21 mouse cellular contexts compared by ENCODE assay signal in the genomic region with DNA sequence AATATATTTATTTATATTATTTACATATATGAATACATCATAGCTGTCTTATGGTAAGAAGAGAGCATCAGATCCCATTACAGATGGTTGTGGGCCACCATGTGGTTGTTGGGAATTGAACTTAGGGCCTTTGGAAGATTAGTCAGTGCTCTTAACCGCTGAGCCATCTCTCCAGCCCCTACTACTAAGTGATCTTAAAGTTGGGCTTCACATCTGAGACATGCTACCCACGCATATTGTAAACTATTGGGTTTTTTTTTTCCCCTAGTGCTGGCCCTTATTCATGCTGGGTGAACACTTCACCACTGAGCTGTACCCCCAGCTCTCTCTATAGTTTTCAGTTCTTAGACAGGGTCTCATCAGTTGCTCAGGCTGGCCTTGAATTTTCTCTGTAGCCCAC. TPM values are rescaled to one million over a fixed set of nuclear protein-coding genes. Genes with fewer than 3 reads are reported as not detected.
DNase-seq lines count a peak whose midpoint lies in the region; ATAC-seq lines count a peak whose summit lies in the region.
"Had no signal": no experiment of that assay in that cellular context is flagged by ENCODE, and none has a peak within 500 bp of the region (broad histone marks: within the 10 kb centered on the region; RNA-seq: fewer than 3 reads in every experiment).

No protein-coding gene starts in this region.

- H3K9me3 ChIP-seq in embryonic facial prominence, embryonic 14.5 days (ENCODE audit: control insufficient read depth, low read length), result no peaks in the 10 kb centered on the region
- no peaks in the 10 kb centered on the region for H3K9me3 ChIP-seq in embryonic facial prominence, embryonic 10.5 days
- no peaks in the 10 kb centered on the region for H3K9me3 ChIP-seq in midbrain, embryonic 11.5 days (ENCODE audit: control insufficient read depth, low read length)
- H3K9me3 ChIP-seq in midbrain, embryonic 13.5 days, result no peaks in the 10 kb centered on the region
- H3K9me3 ChIP-seq: embryonic facial prominence, embryonic 13.5 days; forebrain, embryonic 13.5 days; forebrain, embryonic 15.5 days had no signal

- no peak overlapping the region for H3K4me2 ChIP-seq in embryonic facial prominence, embryonic 14.5 days (ENCODE audit: low read depth, low read length)
- no peak overlapping the region for H3K4me2 ChIP-seq in midbrain, embryonic 11.5 days
- H3K4me2 ChIP-seq in midbrain, embryonic 13.5 days (replicated peaks), result no peak overlapping the region
- H3K4me2 ChIP-seq: embryonic facial prominence, embryonic 13.5 days; forebrain, embryonic 13.5 days; forebrain, embryonic 15.5 days had no signal

- H3K4me1 ChIP-seq in embryonic facial prominence, embryonic 14.5 days (ENCODE audit: control insufficient read depth, insufficient read depth, low read length), result 0 out of 2 replicates have a peak, but pooled peaks cover 10% of the 10 kb centered on the region
- H3K4me1 ChIP-seq in embryonic facial prominence, embryonic 10.5 days, result peaks cover 33% of the 10 kb centered on the region
- H3K4me1 ChIP-seq in midbrain, embryonic 11.5 days (ENCODE audit: control insufficient read depth, insufficient read depth, low read length), result peaks cover 4% of the 10 kb centered on the region
- peaks cover 23% of the 10 kb centered on the region for H3K4me1 ChIP-seq in midbrain, embryonic 13.5 days (replicated peaks)

- H3K27ac ChIP-seq in embryonic facial prominence, embryonic 14.5 days (replicated peaks; ENCODE audit: low read depth, low read length), result no peak overlapping the region
- no peak overlapping the region for H3K27ac ChIP-seq in embryonic facial prominence, embryonic 10.5 days (replicated peaks)
- H3K27ac ChIP-seq in midbrain, embryonic 11.5 days (ENCODE audit: low read depth, low read length), result no peak overlapping the region
- H3K27ac ChIP-seq in midbrain, embryonic 13.5 days, result no peak overlapping the region
- H3K27ac ChIP-seq: embryonic facial prominence, embryonic 13.5 days; forebrain, embryonic 13.5 days; forebrain, embryonic 15.5 days had no signal

- ATAC-seq in embryonic facial prominence, embryonic 14.5 days (ENCODE audit: low read depth), result no peak
- ATAC-seq in midbrain, embryonic 11.5 days (ENCODE audit: low FRiP score), result no peak
- no peak for ATAC-seq in midbrain, embryonic 13.5 days
- ATAC-seq: activated CD4-positive, CD25-positive, alpha-beta regulatory T cell, adult 4 months; CD4-positive, CD25-positive, alpha-beta regulatory T cell, adult 4 months; forebrain, embryonic 13.5 days; forebrain, embryonic 15.5 days; forebrain, postnatal 0 days; Patski had no signal

- no peaks in the 10 kb centered on the region for H3K27me3 ChIP-seq in embryonic facial prominence, embryonic 14.5 days (replicated peaks; ENCODE audit: control insufficient read depth, insufficient read depth, low read length)
- 0 out of 2 replicates have a peak, but pooled peaks cover 5% of the 10 kb centered on the region for H3K27me3 ChIP-seq in embryonic facial prominence, embryonic 10.5 days (replicated peaks; ENCODE audit: low read depth, poor library complexity, severe bottlenecking)
- no peaks in the 10 kb centered on the region for H3K27me3 ChIP-seq in midbrain, embryonic 11.5 days (ENCODE audit: control insufficient read depth, insufficient read depth, low read length)
- H3K27me3 ChIP-seq in midbrain, embryonic 13.5 days, result no peaks in the 10 kb centered on the region
- H3K27me3 ChIP-seq: embryonic facial prominence, embryonic 13.5 days; forebrain, embryonic 13.5 days; forebrain, embryonic 15.5 days; Patski had no signal

- 0 out of 2 replicates have a peak overlapping the region, but pooled peaks have one; percentile 14 for H3K9ac ChIP-seq in embryonic facial prominence, embryonic 14.5 days (ENCODE audit: low read depth, low read length)
- H3K9ac ChIP-seq in midbrain, embryonic 11.5 days (ENCODE audit: low read length), result no peak overlapping the region
- H3K9ac ChIP-seq in midbrain, embryonic 13.5 days (replicated peaks), result no peak overlapping the region
- H3K9ac ChIP-seq: embryonic facial prominence, embryonic 13.5 days; forebrain, embryonic 13.5 days; forebrain, embryonic 15.5 days; forebrain, postnatal 0 days had no signal

- 86% methylated on average over 2 of the region's 2 CpGs for WGBS in embryonic facial prominence, embryonic 14.5 days
- WGBS in embryonic facial prominence, embryonic 10.5 days, result 81% methylated on average over 2 of the region's 2 CpGs
- WGBS in midbrain, embryonic 11.5 days, result 84% methylated on average over 2 of the region's 2 CpGs
- 85% methylated on average over 2 of the region's 2 CpGs for WGBS in midbrain, embryonic 13.5 days

- no peaks in the 10 kb centered on the region for H3K36me3 ChIP-seq in embryonic facial prominence, embryonic 14.5 days (ENCODE audit: control insufficient read depth, insufficient read depth, low read length)
- peaks cover 1% of the 10 kb centered on the region; the same call in 1 of the 2 replicates for H3K36me3 ChIP-seq in embryonic facial prominence, embryonic 10.5 days (replicated peaks)
- no peaks in the 10 kb centered on the region for H3K36me3 ChIP-seq in midbrain, embryonic 11.5 days (ENCODE audit: control insufficient read depth, insufficient read depth, low read length)
- H3K36me3 ChIP-seq in midbrain, embryonic 13.5 days, result no peaks in the 10 kb centered on the region
- H3K36me3 ChIP-seq: embryonic facial prominence, embryonic 13.5 days; forebrain, embryonic 15.5 days had no signal

- DNase-seq in embryonic facial prominence, embryonic 14.5 days (ENCODE audit: low spot score), result no peak
- DNase-seq in embryonic facial prominence, embryonic 10.5 days (ENCODE audit: low spot score), result no peak
- DNase-seq in midbrain, embryonic 11.5 days (ENCODE audit: low spot score, missing footprints), result peak; percentile 14
- DNase-seq in layer of hippocampus, adult 11-12 months (ENCODE audit: low spot score), result no peak
- DNase-seq: adrenal gland, adult 8-10 months; adrenal gland, postnatal 14 days; adrenal gland, postnatal 36 days; B cell, adult 2 months; cerebellum, adult 11-12 months; cerebellum, adult 2 months; cerebellum, adult 9-10 months; cerebellum, postnatal 10 days; cerebellum, postnatal 25 days; forebrain, postnatal 0 days had no signal

- H3K4me3 ChIP-seq in embryonic facial prominence, embryonic 14.5 days (ENCODE audit: low read depth, low read length), result no peak overlapping the region
- no peak overlapping the region for H3K4me3 ChIP-seq in embryonic facial prominence, embryonic 10.5 days
- no peak overlapping the region for H3K4me3 ChIP-seq in midbrain, embryonic 11.5 days (ENCODE audit: low read depth, low read length)
- H3K4me3 ChIP-seq in midbrain, embryonic 13.5 days (replicated peaks), result no peak overlapping the region
- H3K4me3 ChIP-seq: embryonic facial prominence, embryonic 13.5 days; forebrain, embryonic 13.5 days; forebrain, embryonic 15.5 days had no signal

RNA-seq across cellular contexts. Expression of gene Stx2, which starts 2.6 kb away (rescaled TPM):
- polyA plus RNA-seq in embryonic facial prominence, embryonic 14.5 days (2014; fragmentation: Nextera tagmentation; extraction: Ambion mirVana), result 34.5 and 38.8 TPM in 2 replicates
- 22.2 and 24.9 TPM in 2 replicates for polyA plus RNA-seq in embryonic facial prominence, embryonic 10.5 days (2016; fragmentation: Nextera tagmentation; extraction: Ambion mirVana)
- 26.0 and 27.6 TPM in 2 replicates for polyA plus RNA-seq in midbrain, embryonic 11.5 days (2014; fragmentation: Nextera tagmentation; extraction: Ambion mirVana)
- polyA plus RNA-seq in midbrain, embryonic 13.5 days (2015; fragmentation: Nextera tagmentation; extraction: Ambion mirVana), result 15.5 and 17.0 TPM in 2 replicates

RNA-seq across cellular contexts. Expression of gene Ran, which starts 8.9 kb away (rescaled TPM):
- 442 and 465 TPM in 2 replicates for polyA plus RNA-seq in embryonic facial prominence, embryonic 14.5 days (2014; fragmentation: Nextera tagmentation; extraction: Ambion mirVana)
- 958 and 1,014 TPM in 2 replicates for polyA plus RNA-seq in embryonic facial prominence, embryonic 10.5 days (2016; fragmentation: Nextera tagmentation; extraction: Ambion mirVana)
- 948 and 951 TPM in 2 replicates for polyA plus RNA-seq in midbrain, embryonic 11.5 days (2014; fragmentation: Nextera tagmentation; extraction: Ambion mirVana)
- polyA plus RNA-seq in midbrain, embryonic 13.5 days (2015; fragmentation: Nextera tagmentation; extraction: Ambion mirVana), result 529 and 559 TPM in 2 replicates

RNA-seq across cellular contexts. Expression of gene Rimbp2, which starts 57.7 kb away (rescaled TPM):
- 0.21 and 0.66 TPM in 2 replicates for polyA plus RNA-seq in embryonic facial prominence, embryonic 14.5 days (2014; fragmentation: Nextera tagmentation; extraction: Ambion mirVana)
- polyA plus RNA-seq in embryonic facial prominence, embryonic 10.5 days (2016; fragmentation: Nextera tagmentation; extraction: Ambion mirVana), result 0.33 and 0.42 TPM in 2 replicates
- 1.5 and 1.6 TPM in 2 replicates for polyA plus RNA-seq in midbrain, embryonic 11.5 days (2014; fragmentation: Nextera tagmentation; extraction: Ambion mirVana)
- polyA plus RNA-seq in midbrain, embryonic 13.5 days (2015; fragmentation: Nextera tagmentation; extraction: Ambion mirVana), result 3.0 and 3.5 TPM in 2 replicates
- polyA plus RNA-seq: activated CD4-positive, CD25-positive, alpha-beta regulatory T cell, adult 4 months; Patski had no signal
